Mouse (Mus musculus) MEL-GATA-1-ER (cell line): Measurements from ENCODE around the gene Ptrh2.

Experiments used
- DNase-seq: peaks from one replicate; pipeline ENCODE4 v3.0.0-alpha.2; 2012; ENCODE audit warnings: low read depth; ENCODE audit errors: extremely low read depth

The Ptrh2 gene

GRCm38 (mm10) chr11:86668169-86668568 is 15.6 kb upstream of the Ptrh2 start:
- DNase-seq: no peak

- no peak for DNase-seq
Observed at GRCm38 (mm10) chr11:86671041-86671675, 12.6 kb upstream of the Ptrh2 start.

DNA sequence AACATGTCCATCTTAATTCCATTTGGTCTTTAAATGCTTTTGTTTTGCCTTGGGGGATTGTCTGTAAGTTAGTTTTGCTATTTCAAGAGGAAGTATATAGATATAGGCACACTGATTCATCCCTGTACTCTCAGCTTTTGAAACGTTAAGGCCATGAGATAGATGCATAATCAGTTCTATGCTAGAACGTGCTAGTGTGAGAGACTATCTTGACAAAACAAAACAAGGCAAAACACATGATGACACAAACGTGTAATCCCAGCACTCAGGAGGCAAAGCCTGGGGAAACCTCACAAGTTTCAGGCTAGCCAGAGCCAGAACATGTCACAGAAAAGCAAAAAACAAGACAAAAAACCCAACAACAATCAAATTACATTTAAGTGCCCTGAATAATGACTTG is 11.0 kb upstream of the Ptrh2 start:
- no peak for DNase-seq

- DNase-seq: no peak
Observed at GRCm38 (mm10) chr11:86675520-86675919, 8.3 kb upstream of the Ptrh2 start.

- no peak for DNase-seq
Observed at GRCm38 (mm10) chr11:86678957-86679356, 4.8 kb upstream of the Ptrh2 start.

- no peak for DNase-seq
Observed at GRCm38 (mm10) chr11:86680729-86681128, 3.1 kb upstream of the Ptrh2 start.

- no peak for DNase-seq
Observed at GRCm38 (mm10) chr11:86681423-86681822, 2.4 kb upstream of the Ptrh2 start.

DNA sequence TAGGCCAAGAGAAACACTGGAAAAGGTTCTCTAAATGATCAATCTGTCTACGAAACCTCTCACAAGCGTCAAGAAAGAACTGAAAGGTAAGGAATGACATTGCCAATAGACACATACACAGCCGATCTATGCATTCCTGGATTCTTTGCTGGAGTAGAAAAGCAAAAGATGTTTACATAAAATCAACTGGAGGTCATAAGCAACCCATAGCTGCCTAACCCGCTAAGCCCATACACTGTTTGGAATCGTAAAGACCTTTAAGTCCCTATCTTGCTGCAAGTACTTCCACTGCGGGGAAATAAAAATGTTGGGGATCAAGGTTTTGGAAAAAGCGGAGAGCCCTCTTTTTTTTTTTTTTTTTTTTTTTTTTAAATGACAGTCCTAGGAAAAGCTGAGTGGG is 924 bp upstream of the Ptrh2 start:
- peak; percentile 31 for DNase-seq

GRCm38 (mm10) chr11:86684126-86685012 is 584 bp downstream of the Ptrh2 start:
- DNase-seq: no peak

DNA sequence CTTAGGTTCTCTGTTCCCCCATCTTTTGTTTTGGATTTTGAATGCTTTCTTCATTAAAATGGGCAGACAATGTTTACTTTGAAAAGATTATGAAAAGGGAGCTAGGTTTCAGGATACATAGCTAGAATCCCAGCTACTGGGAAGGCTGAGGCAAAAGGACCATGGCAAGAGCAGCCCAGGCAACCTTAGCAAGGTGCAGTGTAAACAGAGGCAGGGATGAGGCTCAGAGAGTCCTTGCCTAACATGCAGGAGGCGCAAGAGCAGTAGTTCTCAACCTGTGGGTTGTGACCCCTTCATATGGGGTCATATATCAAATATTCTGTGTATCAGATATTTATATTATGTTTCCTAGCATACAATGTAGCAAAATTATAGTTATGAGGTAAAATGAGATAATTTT is 1.6 kb downstream of the Ptrh2 start:
- no peak for DNase-seq

DNA sequence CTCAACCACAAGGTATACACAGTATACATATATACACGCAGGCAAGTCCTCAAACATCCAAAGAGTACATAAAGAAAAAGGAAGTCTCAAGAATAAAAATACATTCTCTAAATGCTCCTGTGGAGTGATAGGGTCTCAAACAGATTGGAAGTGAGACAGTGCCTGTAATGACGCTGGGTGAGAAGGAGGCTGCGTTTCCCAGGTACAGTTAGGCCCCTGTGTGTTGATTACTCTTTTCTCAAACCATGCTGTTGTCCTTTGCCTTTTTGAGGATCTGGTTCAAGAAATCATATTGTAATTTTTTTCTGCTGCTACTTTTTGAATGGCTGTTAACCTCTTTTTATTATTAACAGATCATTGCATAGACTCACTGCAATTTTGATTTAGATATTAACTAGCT is 6.6 kb downstream of the Ptrh2 start:
- DNase-seq: no peak

- DNase-seq: no peak
Observed at GRCm38 (mm10) chr11:86691482-86691881, 7.7 kb downstream of the Ptrh2 start.

GRCm38 (mm10) chr11:86691956-86692355 is 8.2 kb downstream of the Ptrh2 start:
- no peak for DNase-seq

- no peak for DNase-seq
Observed at GRCm38 (mm10) chr11:86692546-86692945, 8.8 kb downstream of the Ptrh2 start.

DNA sequence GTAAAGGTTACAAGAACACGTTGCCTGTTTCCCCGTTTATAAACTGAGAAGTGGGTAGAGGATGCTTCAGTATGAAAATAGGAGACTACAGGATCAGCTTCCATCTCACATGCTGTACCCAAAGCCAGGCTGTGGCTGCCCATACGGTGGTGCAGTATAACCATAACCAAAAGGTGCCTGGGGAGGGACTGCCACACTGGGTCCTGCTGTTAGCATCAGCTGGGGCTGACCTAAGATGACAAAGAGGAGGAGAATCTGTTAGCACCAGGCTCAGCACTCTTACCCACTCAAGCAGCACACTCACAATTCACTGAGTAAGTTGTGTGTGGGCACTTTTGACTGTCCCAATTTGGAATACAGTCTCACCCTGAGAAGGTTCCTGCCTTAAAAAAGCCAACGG is 11.7 kb downstream of the Ptrh2 start:
- DNase-seq: no peak

DNA sequence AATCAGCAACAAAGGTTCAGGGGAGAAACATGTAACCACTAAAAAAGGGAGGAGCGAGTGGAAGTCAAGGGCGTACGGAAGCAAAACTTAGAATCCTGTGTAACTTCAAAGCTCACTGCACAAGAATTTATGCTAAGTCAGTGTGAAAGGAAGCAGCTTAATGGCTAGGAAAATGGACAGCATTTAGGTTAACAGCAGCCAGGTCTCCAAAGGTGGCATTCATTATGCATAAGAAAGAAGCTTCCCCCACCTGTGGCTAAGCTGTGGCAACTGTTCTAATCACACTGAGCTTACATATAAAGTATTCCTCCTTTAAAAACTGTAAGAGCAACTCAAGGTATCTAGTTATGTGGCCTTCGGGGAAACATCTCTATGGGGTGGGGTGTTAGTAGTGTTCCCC is 17.4 kb downstream of the Ptrh2 start:
- DNase-seq: no peak

DNA sequence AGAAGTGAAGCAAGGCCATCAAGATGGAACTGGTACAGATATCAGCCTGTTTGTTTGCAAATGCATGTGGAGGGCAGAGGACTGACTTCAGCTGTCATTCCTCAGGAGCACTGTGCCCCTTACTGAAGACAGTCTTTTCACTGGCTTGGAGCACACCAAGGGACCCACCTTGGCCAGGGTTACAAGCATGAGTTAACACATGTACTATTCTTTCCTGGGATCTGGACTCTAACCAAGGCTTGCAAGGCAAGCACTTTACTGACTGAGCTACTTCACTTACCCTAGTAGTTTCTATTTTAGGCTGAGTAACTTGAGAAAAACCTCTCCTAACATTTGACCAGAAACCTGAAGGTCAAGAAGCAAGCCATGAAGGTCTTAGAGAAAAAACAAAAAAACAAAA is 30.8 kb downstream of the Ptrh2 start:
- no peak for DNase-seq

DNA sequence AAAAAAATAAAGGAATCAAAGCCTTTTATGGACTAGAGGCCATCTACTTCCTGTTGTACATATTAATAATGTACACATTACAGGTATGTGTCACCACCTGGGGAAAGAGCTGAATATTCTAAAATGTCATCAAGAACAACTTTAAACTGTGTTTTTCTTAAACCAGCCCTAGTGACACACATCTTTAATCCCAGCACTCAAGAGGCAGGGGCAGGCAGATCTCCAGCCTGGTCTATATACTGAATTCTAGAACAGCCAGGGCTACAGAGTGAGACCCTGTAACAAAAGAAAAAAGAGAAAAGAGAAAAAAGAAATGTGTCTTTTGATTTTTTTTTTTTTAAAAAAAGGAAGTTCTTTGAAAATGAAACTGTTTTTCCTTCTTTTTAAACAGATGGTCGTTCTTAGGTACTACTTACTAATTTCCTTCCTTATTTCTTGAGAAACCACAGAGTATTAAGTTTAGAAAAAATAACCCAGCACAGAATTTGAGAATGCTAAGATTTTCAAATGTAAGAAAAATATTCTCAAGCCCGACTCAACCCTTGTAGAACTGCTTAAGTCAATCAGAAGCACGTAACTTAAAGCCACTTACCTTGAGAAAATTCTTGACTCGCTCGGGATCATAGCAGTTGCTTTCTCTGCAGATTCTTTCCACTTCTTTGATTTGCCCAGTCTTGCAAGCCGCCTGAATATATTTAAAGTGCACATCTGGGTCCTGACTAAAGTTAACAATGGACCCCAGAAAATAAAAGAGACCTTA is 33.7 kb downstream of the Ptrh2 start:
- DNase-seq: peak; percentile 22

DNA sequence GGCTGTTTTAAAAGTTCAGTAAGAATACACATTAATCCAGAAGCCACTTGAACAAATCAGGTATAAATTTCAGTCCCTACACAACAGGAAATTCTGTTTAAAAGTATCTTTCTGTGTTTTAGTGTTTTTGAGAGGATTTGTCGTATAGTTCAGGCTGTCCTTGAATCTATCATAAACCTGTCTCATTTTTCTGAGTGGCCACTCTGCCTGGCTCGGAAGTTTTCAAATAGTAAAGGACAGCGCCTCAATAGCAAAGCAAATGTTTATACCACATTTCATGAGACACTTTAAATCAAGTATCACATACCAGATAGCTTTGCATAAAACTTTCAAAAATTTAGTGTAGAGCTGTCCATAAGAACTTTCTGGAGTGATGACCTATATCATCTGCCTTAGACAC is 34.6 kb downstream of the Ptrh2 start:
- no peak for DNase-seq

- DNase-seq: no peak
Observed at GRCm38 (mm10) chr11:86719390-86719789, 35.6 kb downstream of the Ptrh2 start.

- DNase-seq: no peak
Observed at GRCm38 (mm10) chr11:86724004-86724403, 40.2 kb downstream of the Ptrh2 start.

DNA sequence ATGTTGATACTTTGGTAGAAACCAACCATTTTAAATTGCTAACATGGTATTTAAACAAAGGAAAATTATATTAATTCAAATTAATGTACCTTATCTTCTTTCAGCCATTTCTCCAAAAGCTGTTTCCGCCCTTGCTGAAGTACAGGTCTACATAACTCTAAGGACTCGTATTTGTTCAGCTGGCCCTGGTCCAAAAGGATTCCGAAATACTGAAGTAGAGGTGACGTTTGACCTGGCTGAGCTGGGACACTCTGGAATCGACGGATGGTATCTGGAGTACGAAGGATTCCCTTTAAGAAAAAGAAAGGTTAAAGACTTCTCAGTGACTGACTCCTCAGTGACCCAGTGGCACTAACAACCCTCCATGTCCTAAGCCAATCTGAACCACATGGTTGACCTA is 41.2 kb downstream of the Ptrh2 start:
- DNase-seq: no peak
